ENCODE assay signal across 11 mouse cellular contexts in genomic region chr15:36969794-36970193, GRCm38 (mm10). TPM values are rescaled to one million over a fixed set of nuclear protein-coding genes. Genes with fewer than 3 reads are reported as not detected.
DNase-seq lines count a peak whose midpoint lies in the region; ATAC-seq and TF ChIP-seq lines count a peak whose summit lies in the region.
"Had no signal": no experiment of that assay in that cellular context is flagged by ENCODE, and none has a peak within 500 bp of the region (broad histone marks: within the 10 kb centered on the region; RNA-seq: fewer than 3 reads in every experiment).

No protein-coding gene starts in this region.

- 92% methylated on average over 5 of the region's 5 CpGs for WGBS in kidney, adult 2 months
- 88% methylated on average over 5 of the region's 5 CpGs for WGBS in kidney, embryonic 15.5 days

- peaks cover 4% of the 10 kb centered on the region; the same call in 1 of the 2 replicates for H3K4me1 ChIP-seq in kidney, adult 2 months (ENCODE audit: control insufficient read depth, insufficient read depth, low read length)
- peaks cover 17% of the 10 kb centered on the region for H3K4me1 ChIP-seq in kidney, embryonic 15.5 days

- H3K36me3 ChIP-seq in kidney, adult 2 months (ENCODE audit: control insufficient read depth, insufficient read depth, low read length), result no peaks in the 10 kb centered on the region
- no peaks in the 10 kb centered on the region for H3K36me3 ChIP-seq in kidney, embryonic 15.5 days
- H3K36me3 ChIP-seq: embryonic facial prominence, embryonic 15.5 days had no signal

- ATAC-seq in kidney, embryonic 15.5 days (replicated peaks; ENCODE audit: low FRiP score), result no peak

- no peak overlapping the region for H3K27ac ChIP-seq in kidney, adult 2 months (ENCODE audit: insufficient read depth, low read depth, low read length)
- H3K27ac ChIP-seq in kidney, embryonic 15.5 days, result no peak overlapping the region
- H3K27ac ChIP-seq: embryonic facial prominence, embryonic 15.5 days had no signal

- TF ChIP-seq CTCF in kidney, adult 2 months (conservative IDR thresholded peaks at IDR 0.05; ENCODE audit: insufficient read depth, insufficient read length, low read depth, low read length), result peak; percentile 40

- no peaks in the 10 kb centered on the region for H3K9me3 ChIP-seq in kidney, embryonic 15.5 days (replicated peaks)
- H3K9me3 ChIP-seq: embryonic facial prominence, embryonic 15.5 days had no signal

- TF ChIP-seq POLR2A in kidney, adult 2 months (IDR thresholded peaks at IDR 0.05; ENCODE audit: low read depth, low read length), result no peak

- H3K9ac ChIP-seq in kidney, embryonic 15.5 days, result no peak overlapping the region
- H3K9ac ChIP-seq: embryonic facial prominence, embryonic 15.5 days had no signal

- no peak for DNase-seq in kidney, adult 2 months
- DNase-seq in thymus, postnatal 14 days, result peak; percentile 18
- no peak for DNase-seq in thymus, postnatal 25 days
- peak; percentile 43 for DNase-seq in NIH3T3 (ENCODE audit: low read depth)
- no peak for DNase-seq in frontal cortex, postnatal 25 days (ENCODE audit: low spot score in 2 of 2)
- no peak for DNase-seq in embryo, embryonic 9.5 days (ENCODE audit: extremely low spot score)
- DNase-seq: kidney, adult 18-20 months; lung, adult 18-20 months; right cerebral cortex, adult 18-20 months had no signal

- H3K27me3 ChIP-seq in kidney, adult 2 months (replicated peaks; ENCODE audit: control insufficient read depth, insufficient read depth, low read length), result no peaks in the 10 kb centered on the region
- H3K27me3 ChIP-seq in kidney, embryonic 15.5 days, result no peaks in the 10 kb centered on the region
- H3K27me3 ChIP-seq: embryonic facial prominence, embryonic 15.5 days had no signal

- H3K4me3 ChIP-seq in kidney, adult 2 months (ENCODE audit: insufficient read depth, low read depth, low read length), result no peak overlapping the region
- H3K4me3 ChIP-seq in kidney, embryonic 15.5 days (replicated peaks), result no peak overlapping the region
- H3K4me3 ChIP-seq: embryonic facial prominence, embryonic 15.5 days had no signal

- no peak overlapping the region for H3K4me2 ChIP-seq in kidney, embryonic 15.5 days
- H3K4me2 ChIP-seq: embryonic facial prominence, embryonic 15.5 days had no signal

RNA-seq across cellular contexts. Expression of gene Zfp706, which starts 37.8 kb away (rescaled TPM):
- 63.1 and 82.2 TPM in 2 replicates for polyA plus RNA-seq in kidney, adult 2 months (2012; rRNA removed)
- 428 and 495 TPM in 2 replicates for polyA plus RNA-seq in kidney, embryonic 15.5 days (2015; fragmentation: Nextera tagmentation; extraction: Ambion mirVana)

Comparison
In these comparisons a context has a peak if more than half of its experiments do, and no peak if none do; other contexts are left out.
1. DNase-seq: peak in thymus, postnatal 14 days (single experiment) and NIH3T3 (single experiment); none in kidney, adult 2 months (single experiment), thymus, postnatal 25 days (single experiment), frontal cortex, postnatal 25 days (0 of 2) and embryo, embryonic 9.5 days (single experiment).